Mouse (Mus musculus) lung, postnatal 10 days (tissue): ENCODE measurements around the gene Gm20518.
A peak's percentile ranks its signal among the peaks of the same experiment; 100 is the strongest.

Experiments
- DNase-seq: peaks from one replicate; pipeline ENCODE4 v3.0.0; 2021

Gene Gm20518

DNA sequence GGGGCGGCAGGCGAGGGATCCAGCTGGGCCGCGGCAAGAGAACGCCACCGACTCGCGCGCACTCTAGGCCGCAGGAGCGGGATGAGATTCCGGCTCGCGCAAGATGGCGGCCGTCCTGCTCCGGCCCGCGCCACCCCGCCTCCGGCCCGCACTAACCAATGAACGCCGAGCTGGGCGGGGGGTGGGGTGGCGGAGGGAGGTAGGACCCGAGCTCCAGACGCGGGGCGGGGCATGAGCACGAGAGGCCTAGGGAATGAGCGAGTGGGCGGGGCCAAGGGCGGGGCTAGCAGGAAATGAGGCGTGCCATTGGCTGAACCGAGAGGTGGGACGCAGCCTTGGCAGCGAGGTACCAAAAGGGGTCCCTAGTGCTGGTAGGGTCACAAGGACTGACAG is at the start of gene Gm20518:
Gene Gm20518, minus strand, starts transcription at position 105 of the 393 bp plus-strand sequence.
- peak; percentile 99 for DNase-seq

DNA sequence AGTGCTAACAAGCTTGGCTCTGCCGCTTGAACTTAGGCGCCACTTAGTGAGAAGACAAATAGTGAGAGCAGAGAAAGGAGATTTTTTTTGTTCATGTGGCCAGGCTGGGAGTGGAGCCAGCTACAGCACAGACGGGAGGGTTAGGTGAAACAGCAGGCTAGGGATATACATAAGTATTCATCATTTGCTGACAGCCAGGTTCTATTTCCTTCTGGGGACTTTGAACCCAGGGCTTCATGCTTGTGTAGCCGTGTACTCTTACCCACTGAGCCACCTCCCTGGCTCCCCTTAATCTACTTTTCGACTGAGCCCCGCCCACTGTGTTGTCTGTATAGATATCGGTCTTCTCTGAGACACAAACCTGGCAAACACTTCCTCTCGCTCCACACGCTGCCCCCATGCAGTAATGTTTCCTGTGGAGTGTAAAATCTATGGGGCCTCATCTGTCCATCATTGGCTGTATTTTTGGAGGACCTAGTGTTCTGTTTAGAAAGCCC is 47.8 kb upstream of the Gm20518 start:
- DNase-seq = no peak

DNA sequence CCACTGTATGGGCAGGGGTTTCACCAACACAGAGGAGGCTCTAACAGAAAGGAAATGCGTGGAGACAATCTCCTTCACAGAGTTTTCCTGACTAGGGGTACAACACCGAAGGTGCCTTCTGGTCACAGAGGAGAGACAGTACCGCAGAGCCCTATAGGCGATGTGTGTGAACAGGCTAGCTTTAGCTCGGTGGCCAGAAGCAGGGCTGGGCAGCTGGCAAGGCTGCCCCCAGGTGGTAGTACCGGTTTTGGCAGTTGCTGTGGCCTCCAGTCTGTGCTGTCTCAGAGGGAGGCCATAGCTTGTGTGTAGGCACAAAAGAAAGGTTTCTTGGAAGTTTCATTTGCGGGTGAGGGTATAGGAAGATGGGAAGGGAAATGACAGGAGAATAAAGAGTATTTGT is 47.4 kb upstream of the Gm20518 start:
- peak; percentile 83 for DNase-seq

DNA sequence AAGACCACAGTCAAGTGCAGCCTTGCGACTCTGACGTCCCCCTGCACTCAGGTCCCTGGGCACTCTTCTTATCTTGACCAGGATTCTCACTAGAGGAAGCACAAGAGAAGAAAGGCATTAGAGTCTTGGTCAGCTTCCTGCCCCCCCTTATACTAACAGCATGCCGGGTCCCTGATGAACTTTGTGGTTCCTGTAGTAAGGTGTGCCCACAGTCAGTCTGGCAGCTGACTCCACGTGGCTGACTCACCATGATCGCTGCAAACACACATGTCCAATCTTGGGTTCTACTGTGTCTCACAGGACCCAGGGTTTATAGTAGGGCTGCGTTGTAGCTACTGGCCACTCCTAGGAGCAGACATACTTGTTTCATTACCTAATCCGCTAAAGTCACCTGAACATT is 46.7 kb upstream of the Gm20518 start:
- no peak for DNase-seq

DNA sequence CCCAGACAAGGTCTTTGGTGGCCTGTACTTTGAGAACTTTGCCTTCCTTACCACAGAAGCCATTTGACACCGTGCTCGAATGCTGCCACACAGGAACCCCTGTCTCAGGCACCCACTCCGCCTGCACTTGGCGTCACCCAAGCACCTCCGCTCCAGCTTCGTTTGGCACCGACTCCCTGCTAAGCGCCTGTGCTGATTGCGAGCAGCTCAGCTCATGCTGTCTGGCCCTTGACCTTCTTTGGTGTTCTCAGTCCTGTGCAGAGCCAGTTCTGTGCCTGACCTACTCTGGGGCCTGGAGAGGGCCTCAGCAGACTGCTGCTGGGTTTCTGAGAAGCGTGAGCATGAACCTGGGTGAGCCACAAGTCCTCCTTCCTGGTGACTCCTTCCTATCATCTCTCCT is 45.3 kb upstream of the Gm20518 start:
- DNase-seq = peak; percentile 51

DNA sequence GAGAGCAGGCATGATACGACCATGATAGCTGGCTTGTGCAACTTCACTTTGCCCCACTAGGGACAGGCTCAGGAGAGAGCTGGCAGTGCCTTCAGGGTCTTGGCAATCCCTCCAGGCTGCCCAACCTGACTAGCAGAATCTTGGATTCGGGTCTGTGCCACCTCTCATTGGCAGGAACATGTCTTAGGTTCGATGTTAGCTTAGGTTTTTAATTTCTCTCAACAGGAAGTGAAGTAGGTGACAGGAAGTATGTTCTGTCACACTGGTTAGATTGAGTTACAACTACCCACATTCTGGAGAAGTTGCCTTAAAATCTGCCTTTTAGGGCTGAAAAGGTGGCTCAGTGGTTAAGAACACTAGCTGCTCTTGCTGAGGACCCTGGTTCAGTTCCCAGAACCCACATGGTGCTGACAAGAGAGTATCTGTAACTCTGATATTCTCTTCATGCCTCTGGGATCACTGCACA is 43.0 kb upstream of the Gm20518 start:
- no peak for DNase-seq

GRCm38 (mm10) chr16:17933594-17934444 is 42.3 kb upstream of the Gm20518 start:
- DNase-seq = no peak

GRCm38 (mm10) chr16:17931906-17932460 is 40.5 kb upstream of the Gm20518 start:
- no peak for DNase-seq

DNA sequence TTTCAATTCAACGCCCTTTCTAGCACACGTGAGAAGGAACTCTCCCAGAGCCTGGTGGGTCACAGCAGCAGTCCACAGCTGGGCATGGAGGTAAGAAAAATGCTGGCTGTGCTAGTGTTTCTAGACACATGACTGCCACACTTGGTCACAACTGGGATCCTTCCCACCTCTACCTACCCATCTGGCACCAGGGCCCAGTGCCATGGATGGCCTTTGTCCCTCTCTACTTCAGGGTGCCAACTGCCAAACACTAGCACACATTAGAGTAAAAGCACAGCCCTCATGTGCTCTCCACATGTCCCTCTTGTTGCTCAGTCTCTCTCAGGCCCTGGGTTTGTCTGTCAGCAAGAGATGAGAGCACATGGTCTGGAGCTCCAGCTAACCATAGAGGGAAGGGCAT is 38.2 kb upstream of the Gm20518 start:
- no peak for DNase-seq

- DNase-seq = no peak
Observed at GRCm38 (mm10) chr16:17929211-17929610, 37.7 kb upstream of the Gm20518 start.

DNA sequence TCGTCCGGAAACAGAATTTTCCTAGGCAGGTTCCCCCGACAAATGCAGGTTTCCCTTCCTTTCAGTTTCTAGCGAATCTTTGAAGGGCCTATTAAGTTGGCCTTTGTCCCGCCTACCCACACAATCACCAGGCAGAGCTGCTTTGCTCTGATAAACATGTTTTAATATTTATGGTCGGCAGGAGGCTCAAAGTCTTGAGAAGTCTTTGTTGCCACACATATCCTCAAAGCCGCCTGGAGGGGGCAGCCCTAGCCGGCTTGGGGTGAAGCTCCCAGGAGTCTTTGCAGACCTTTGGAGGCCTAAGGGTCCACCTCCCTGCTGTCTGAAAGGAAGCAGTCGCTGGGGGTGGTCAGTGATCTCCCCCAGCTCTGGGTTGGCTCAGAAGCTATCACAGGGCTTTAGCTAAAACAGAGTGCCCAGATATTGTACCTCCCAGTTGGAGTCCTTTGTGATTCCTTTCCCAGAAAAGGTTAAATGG is 37.2 kb upstream of the Gm20518 start:
- DNase-seq = peak; percentile 94

- DNase-seq = peak; percentile 83
Observed at GRCm38 (mm10) chr16:17928087-17928580, 36.7 kb upstream of the Gm20518 start, which contains the start of gene Slc25a1. Slc25a1 (minus strand) TSS chr16:17928219.

GRCm38 (mm10) chr16:17927351-17928082 is 36.0 kb upstream of the Gm20518 start:
- peak; percentile 53 for DNase-seq

GRCm38 (mm10) chr16:17922163-17922538 is 30.7 kb upstream of the Gm20518 start:
- no peak for DNase-seq

DNA sequence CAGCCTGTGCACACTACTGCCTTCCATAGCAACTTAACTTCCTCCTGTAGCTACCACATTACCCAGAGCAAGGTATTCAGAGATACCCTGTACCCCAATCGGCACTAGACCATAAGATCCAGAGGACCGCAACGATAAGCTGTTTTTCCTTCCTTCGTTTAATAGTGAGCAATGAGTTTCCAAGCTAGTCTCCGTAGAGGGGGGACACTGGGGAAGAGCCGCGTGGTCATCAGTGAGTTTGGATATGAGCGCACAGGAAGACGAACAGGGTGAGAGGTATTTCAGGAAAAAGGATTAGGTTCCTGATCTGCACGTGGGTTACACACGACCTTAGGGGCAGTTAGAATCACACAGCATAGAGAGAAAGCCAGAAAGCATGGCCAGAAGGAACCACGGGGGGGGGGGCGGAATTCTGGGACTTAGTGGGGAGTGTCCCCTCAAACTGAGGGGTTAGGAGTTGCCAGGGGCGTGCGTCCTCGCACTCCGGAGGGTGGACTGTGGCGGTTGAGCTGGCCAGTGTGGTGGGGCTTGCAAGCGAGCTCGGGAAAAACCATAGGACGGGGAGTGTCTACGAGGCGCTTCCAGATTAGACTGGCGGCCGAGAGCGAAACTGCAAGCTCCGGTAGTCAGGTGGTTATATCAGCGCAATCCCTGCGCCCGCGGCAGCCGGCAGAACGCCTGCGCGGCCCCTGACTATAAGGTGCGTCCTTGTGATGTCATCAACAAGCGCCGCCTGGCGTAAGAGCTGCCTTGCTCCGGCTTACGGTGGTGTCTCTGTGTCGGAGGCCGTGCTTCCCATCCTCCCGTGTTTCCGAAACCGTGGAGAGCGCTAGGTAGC is 30.1 kb upstream of the Gm20518 start:
- peak; percentile 97 for DNase-seq

- no peak for DNase-seq
Observed at GRCm38 (mm10) chr16:17920586-17920985, 29.1 kb upstream of the Gm20518 start.

DNA sequence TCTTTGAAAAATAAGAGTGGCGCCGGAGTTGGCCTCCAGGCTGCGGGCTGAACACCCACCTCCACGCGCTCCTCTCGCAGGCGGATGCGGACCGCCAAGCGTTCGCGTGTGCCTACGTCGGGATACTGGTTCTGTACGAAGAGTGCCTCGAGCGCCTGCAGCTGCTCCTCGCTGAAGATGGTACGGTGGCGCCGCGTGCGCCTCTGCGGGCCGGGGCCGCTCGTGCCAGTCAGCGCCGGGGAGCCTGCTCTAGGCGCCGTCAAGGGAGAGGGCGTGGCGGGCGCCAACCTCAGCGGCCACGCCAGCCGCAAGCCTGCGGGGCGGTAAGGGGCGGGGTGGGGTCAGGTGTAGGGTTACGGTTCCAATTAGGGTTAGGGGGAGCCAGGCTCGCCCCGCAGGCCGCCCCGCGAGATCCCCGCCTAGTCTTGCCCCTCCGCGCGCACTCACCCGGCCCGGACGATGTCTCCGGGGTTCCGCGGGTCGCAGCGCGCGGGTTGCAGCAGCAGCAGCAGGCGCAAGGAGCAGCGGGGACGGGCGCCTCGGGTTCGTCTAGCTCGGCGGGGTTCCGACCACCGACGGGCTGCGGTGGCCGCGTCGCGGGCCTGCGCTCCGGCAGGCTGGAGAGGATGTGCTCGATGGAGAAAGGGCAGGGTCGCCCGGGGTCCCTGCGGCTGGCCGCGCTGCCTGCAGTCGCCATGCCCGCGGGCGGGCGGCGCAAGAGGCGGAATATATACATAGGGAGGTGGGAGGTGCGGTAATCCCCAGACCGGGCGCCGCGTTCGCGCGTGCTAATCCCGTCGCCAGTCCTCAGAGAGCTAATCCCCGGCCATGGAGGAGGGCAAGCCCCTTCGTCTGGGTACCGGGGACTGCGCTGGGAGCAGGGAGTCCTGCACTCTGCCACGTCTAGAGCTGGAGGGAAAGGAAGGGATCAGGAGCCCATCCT is 23.1 kb upstream of the Gm20518 start, which contains the start of gene Gsc2:
Gene Gsc2, minus strand, starts transcription at position 753 of the 943 bp plus-strand sequence.
- peak; percentile 17 for DNase-seq

GRCm38 (mm10) chr16:17911052-17911595 is 19.7 kb upstream of the Gm20518 start, which contains the start of gene Ess2:
Ess2 (minus strand) TSS chr16:17911348.
- DNase-seq = peak; percentile 95

GRCm38 (mm10) chr16:17898462-17898861 is 7.0 kb upstream of the Gm20518 start, which contains the start of the genes Dgcr2 and Tssk2:
Dgcr2 (minus strand) TSS chr16:17898562.
Tssk2 (plus strand) TSS chr16:17898637.
- DNase-seq = no peak

GRCm38 (mm10) chr16:17896091-17896490 is 4.6 kb upstream of the Gm20518 start:
- no peak for DNase-seq
